Comparison of ENCODE assay signal across 21 mouse cellular contexts in the genomic region with DNA sequence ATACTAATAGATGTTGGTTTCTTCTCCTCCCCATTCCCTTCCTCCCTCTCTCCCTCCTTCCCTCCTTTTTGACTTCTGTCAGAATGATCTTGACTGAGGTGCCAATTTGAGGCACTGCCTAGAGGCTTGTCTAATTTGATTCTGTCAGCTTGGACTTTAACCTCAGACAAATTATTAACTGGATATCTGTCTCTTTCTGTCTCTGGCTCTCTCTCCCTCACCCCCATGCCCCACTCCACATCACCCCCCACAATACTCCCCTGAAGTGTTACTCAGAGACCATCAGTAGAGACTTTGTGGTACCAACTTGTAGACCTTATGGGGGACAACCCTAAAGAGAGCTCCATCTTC. TPM values are rescaled to one million over a fixed set of nuclear protein-coding genes. Genes with fewer than 3 reads are reported as not detected.
DNase-seq lines count a peak whose midpoint lies in the region; ATAC-seq and TF ChIP-seq lines count a peak whose summit lies in the region.
"Had no signal": no experiment of that assay in that cellular context is flagged by ENCODE, and none has a peak within 500 bp of the region (broad histone marks: within the 10 kb centered on the region; RNA-seq: fewer than 3 reads in every experiment).

No protein-coding gene starts in this region.

- H3K4me2 ChIP-seq in heart, embryonic 15.5 days, result peak overlapping the region; percentile 46
- H3K4me2 ChIP-seq in CH12.LX (ENCODE audit: insufficient read depth, low read depth, poor library complexity, severe bottlenecking), result peak overlapping the region; percentile 9; the same call in 1 of the 2 replicates
- peak overlapping the region; percentile 39 for H3K4me2 ChIP-seq in liver, embryonic 13.5 days
- no peak overlapping the region for H3K4me2 ChIP-seq in forebrain, postnatal 0 days (ENCODE audit: low read depth)
- H3K4me2 ChIP-seq: embryonic facial prominence, embryonic 15.5 days; forebrain, embryonic 15.5 days had no signal

- DNase-seq in heart, postnatal 4 days, result no peak
- no peak for DNase-seq in CH12.LX (ENCODE audit: extremely low read depth)
- no peak for DNase-seq in liver, embryonic 13.5 days
- no peak for DNase-seq in forebrain, postnatal 0 days
- DNase-seq in thymus, postnatal 14 days, result no peak
- DNase-seq: adrenal gland, adult 2 months; cerebellum, adult 2 months had no signal

- no peak overlapping the region for H3K4me3 ChIP-seq in heart, embryonic 15.5 days
- no peak overlapping the region for H3K4me3 ChIP-seq in CH12.LX (replicated peaks in 1 of 3; ENCODE audit: low read depth in 2 of 3, low read length in 2 of 3, poor library complexity in 1 of 3)
- peak overlapping the region; percentile 70 for H3K4me3 ChIP-seq in erythroblast, embryonic 14.5 days (replicated peaks)
- H3K4me3 ChIP-seq in liver, embryonic 13.5 days (replicated peaks), result no peak overlapping the region
- H3K4me3 ChIP-seq in forebrain, postnatal 0 days (ENCODE audit: low read depth, low read length), result no peak overlapping the region
- H3K4me3 ChIP-seq: embryonic facial prominence, embryonic 15.5 days; forebrain, embryonic 15.5 days had no signal

- no peak for TF ChIP-seq RAD21 in CH12.LX (IDR thresholded peaks at IDR 0.05; ENCODE audit: low read depth, low read length)

- no peak for TF ChIP-seq POLR2A in CH12.LX (IDR thresholded peaks at IDR 0.05; ENCODE audit: low read depth, low read length)

- H3K9ac ChIP-seq in heart, embryonic 15.5 days, result no peak overlapping the region
- no peak overlapping the region for H3K9ac ChIP-seq in CH12.LX (ENCODE audit: insufficient read depth, low read depth)
- H3K9ac ChIP-seq in liver, embryonic 13.5 days, result peak overlapping the region; percentile 46; the same call in 1 of the 2 replicates
- H3K9ac ChIP-seq in forebrain, postnatal 0 days, result no peak overlapping the region
- H3K9ac ChIP-seq: embryonic facial prominence, embryonic 15.5 days; forebrain, embryonic 15.5 days had no signal

- in situ Hi-C loops in CH12.LX (cut with MboI; ENCODE audit: low pct_ligation_motif_present, low pct_unique_long_range_greater_than_20kb, low sequenced_read_pairs), result loop anchor here (25.0 kb wide), 1 partner anchor 263 kb away; no protein-coding TSS in a partner anchor

- H3K27ac ChIP-seq in heart, embryonic 15.5 days, result peak overlapping the region; percentile 89
- no peak overlapping the region for H3K27ac ChIP-seq in CH12.LX (ENCODE audit: insufficient read depth, low read depth)
- peak overlapping the region; percentile 100 for H3K27ac ChIP-seq in liver, embryonic 13.5 days
- H3K27ac ChIP-seq in forebrain, postnatal 0 days (ENCODE audit: low read depth, low read length), result no peak overlapping the region
- H3K27ac ChIP-seq: embryonic facial prominence, embryonic 15.5 days; forebrain, embryonic 15.5 days; hindbrain, postnatal 0 days had no signal

- no peak for TF ChIP-seq CTCF in CH12.LX (conservative IDR thresholded peaks at IDR 0.05 in 1 of 2, IDR thresholded peaks at IDR 0.05 in 1 of 2; ENCODE audit: low read depth in 2 of 2, low read length in 2 of 2)
- TF ChIP-seq CTCF in forebrain, postnatal 0 days (IDR thresholded peaks at IDR 0.05; ENCODE audit: low read depth), result no peak

- no peaks in the 10 kb centered on the region for H3K27me3 ChIP-seq in heart, embryonic 15.5 days
- peaks cover 7% of the 10 kb centered on the region for H3K27me3 ChIP-seq in CH12.LX (replicated peaks)
- no peaks in the 10 kb centered on the region for H3K27me3 ChIP-seq in erythroblast, embryonic 14.5 days (ENCODE audit: control insufficient read depth)
- H3K27me3 ChIP-seq in liver, embryonic 13.5 days, result no peaks in the 10 kb centered on the region
- no peaks in the 10 kb centered on the region for H3K27me3 ChIP-seq in forebrain, postnatal 0 days (ENCODE audit: insufficient read depth, low read length)
- H3K27me3 ChIP-seq: embryonic facial prominence, embryonic 15.5 days; forebrain, embryonic 15.5 days had no signal

- dilution Hi-C loops in CH12.LX (cut with MboI; ENCODE audit: extremely low pct_ligation_motif_present, extremely low pct_unique_long_range_greater_than_20kb, low sequenced_read_pairs), result no loop called here

- no peaks in the 10 kb centered on the region for H3K9me3 ChIP-seq in heart, embryonic 15.5 days (replicated peaks)
- no peaks in the 10 kb centered on the region for H3K9me3 ChIP-seq in CH12.LX (replicated peaks; ENCODE audit: low read length)
- no peaks in the 10 kb centered on the region for H3K9me3 ChIP-seq in erythroblast, embryonic 14.5 days (ENCODE audit: control insufficient read depth, low read length)
- no peaks in the 10 kb centered on the region for H3K9me3 ChIP-seq in liver, embryonic 13.5 days (replicated peaks)
- no peaks in the 10 kb centered on the region for H3K9me3 ChIP-seq in forebrain, postnatal 0 days (ENCODE audit: low read length)
- H3K9me3 ChIP-seq: embryonic facial prominence, embryonic 15.5 days; forebrain, embryonic 15.5 days had no signal

- no peaks in the 10 kb centered on the region for H3K36me3 ChIP-seq in heart, embryonic 15.5 days
- no peaks in the 10 kb centered on the region for H3K36me3 ChIP-seq in CH12.LX (replicated peaks in 1 of 2; ENCODE audit: control insufficient read depth in 1 of 2, insufficient read depth in 1 of 2, low read length in 1 of 2)
- peaks cover 35% of the 10 kb centered on the region for H3K36me3 ChIP-seq in erythroblast, embryonic 14.5 days (ENCODE audit: control insufficient read depth)
- H3K36me3 ChIP-seq in liver, embryonic 13.5 days, result peaks cover 22% of the 10 kb centered on the region
- H3K36me3 ChIP-seq in forebrain, postnatal 0 days (ENCODE audit: insufficient read depth), result no peaks in the 10 kb centered on the region
- H3K36me3 ChIP-seq: embryonic facial prominence, embryonic 15.5 days; forebrain, embryonic 15.5 days had no signal

- ATAC-seq in heart, embryonic 15.5 days (replicated peaks; ENCODE audit: insufficient number of reproducible peaks, insufficient read depth, low FRiP score, low read depth), result no peak
- ATAC-seq in liver, embryonic 13.5 days (ENCODE audit: low read depth), result peak; percentile 47
- ATAC-seq in forebrain, postnatal 0 days, result no peak
- ATAC-seq: forebrain, embryonic 15.5 days; hindbrain, postnatal 0 days had no signal

- H3K79me2 ChIP-seq in CH12.LX (replicated peaks; ENCODE audit: control insufficient read depth, extremely low read depth, insufficient read depth, poor library complexity, severe bottlenecking), result no peaks in the 10 kb centered on the region

- H3K4me1 ChIP-seq in heart, embryonic 15.5 days (replicated peaks), result peaks cover 26% of the 10 kb centered on the region
- peaks cover 0 to 7% of the 10 kb centered on the region in 2 experiments; a peak in 2 of 4 replicates for H3K4me1 ChIP-seq in CH12.LX (ENCODE audit: control insufficient read depth in 1 of 2, insufficient read depth in 2 of 2)
- peaks cover 50% of the 10 kb centered on the region for H3K4me1 ChIP-seq in erythroblast, embryonic 14.5 days (ENCODE audit: control insufficient read depth)
- H3K4me1 ChIP-seq in liver, embryonic 13.5 days (replicated peaks), result peaks cover 54% of the 10 kb centered on the region
- H3K4me1 ChIP-seq in forebrain, postnatal 0 days (ENCODE audit: insufficient read depth), result no peaks in the 10 kb centered on the region
- H3K4me1 ChIP-seq: embryonic facial prominence, embryonic 15.5 days; forebrain, embryonic 15.5 days had no signal

- no peak for TF ChIP-seq EP300 in CH12.LX (IDR thresholded peaks at IDR 0.05; ENCODE audit: low read length)

TF ChIP-seq in CH12.LX, 34 proteins besides CTCF, POLR2A, EP300 and RAD21 (continues in another document):
- no peak for TF ChIP-seq USF1 (IDR thresholded peaks at IDR 0.05; ENCODE audit: low read depth, low read length)
- TF ChIP-seq CHD1 (IDR thresholded peaks at IDR 0.05; ENCODE audit: low read depth, low read length), result no peak
- no peak for TF ChIP-seq SMC3 (IDR thresholded peaks at IDR 0.05; ENCODE audit: low read depth, low read length)
- TF ChIP-seq E2F4 (IDR thresholded peaks at IDR 0.05; ENCODE audit: insufficient replicate concordance, low read depth, low read length), result no peak
- TF ChIP-seq NELFE (IDR thresholded peaks at IDR 0.05; ENCODE audit: low read depth, low read length), result no peak
- no peak for TF ChIP-seq ELF1 (IDR thresholded peaks at IDR 0.05; ENCODE audit: low read depth, low read length)
- TF ChIP-seq ZC3H11A (IDR thresholded peaks at IDR 0.05; ENCODE audit: low read depth, low read length), result no peak
- TF ChIP-seq KAT2A (IDR thresholded peaks at IDR 0.05; ENCODE audit: insufficient replicate concordance, low read length), result no peak

RNA-seq across cellular contexts. Expression of a gene that starts 0.3 kb away (rescaled TPM):
- polyA plus RNA-seq in heart, embryonic 15.5 days (2015; fragmentation: Nextera tagmentation; extraction: Ambion mirVana), result 41.7 and 44.9 TPM in 2 replicates
- 10 to 100 TPM; 42.9 to 48.2 TPM for total RNA-seq in heart, postnatal 4 days (2021)
- total RNA-seq in CH12.LX (2012; rRNA removed) (2.9 and 3.8 TPM in 2 replicates), CH12.LX (2014; rRNA removed) (3.2 and 3.4 TPM in 2 replicates)
- 3.5 and 6.3 TPM in 2 replicates for polyA plus RNA-seq in CH12.LX (2012; ENCODE audit: insufficient read length, low read depth)
- 1.5 and 1.9 TPM in 2 replicates for polyA plus RNA-seq in erythroblast, embryonic 14.5 days (2012)
- 51.3 and 55.5 TPM in 2 replicates for polyA plus RNA-seq in liver, embryonic 13.5 days (2015; fragmentation: Nextera tagmentation; extraction: Ambion mirVana)
- total RNA-seq in forebrain, postnatal 0 days (2014; rRNA removed), result 61.9 and 66.9 TPM in 2 replicates
- polyA plus RNA-seq in forebrain, postnatal 0 days (2015; fragmentation: Nextera tagmentation; extraction: Ambion mirVana), result 40.3 and 59.6 TPM in 2 replicates

RNA-seq across cellular contexts. Expression of a gene that starts 25.1 kb away (rescaled TPM):
- 37.8 and 45.5 TPM in 2 replicates for polyA plus RNA-seq in heart, embryonic 15.5 days (2015; fragmentation: Nextera tagmentation; extraction: Ambion mirVana)
- 10 to 100 TPM; 65.4 to 65.5 TPM for total RNA-seq in heart, postnatal 4 days (2021)
- 728 and 973 TPM in 2 replicates for total RNA-seq in CH12.LX (2012; rRNA removed)
- 368 and 406 TPM in 2 replicates for total RNA-seq in CH12.LX (2014; rRNA removed)
- 116 and 236 TPM in 2 replicates for polyA plus RNA-seq in CH12.LX (2012; ENCODE audit: insufficient read length, low read depth)
- polyA plus RNA-seq in erythroblast, embryonic 14.5 days (2012), result 13.2 and 13.5 TPM in 2 replicates
- polyA plus RNA-seq in liver, embryonic 13.5 days (2015; fragmentation: Nextera tagmentation; extraction: Ambion mirVana), result 48.8 and 51.9 TPM in 2 replicates
- 195 and 203 TPM in 2 replicates for total RNA-seq in forebrain, postnatal 0 days (2014; rRNA removed)
- 65.7 and 74.2 TPM in 2 replicates for polyA plus RNA-seq in forebrain, postnatal 0 days (2015; fragmentation: Nextera tagmentation; extraction: Ambion mirVana)

RNA-seq across cellular contexts. Expression of a gene that starts 45.3 kb away (rescaled TPM):
- polyA plus RNA-seq in heart, embryonic 15.5 days (2015; fragmentation: Nextera tagmentation; extraction: Ambion mirVana), result 0.21 and 0.22 TPM in 2 replicates
- not detected for total RNA-seq in heart, postnatal 4 days (2021)
- total RNA-seq in CH12.LX (2012; rRNA removed), result not detected in 2 replicates
- not detected in 2 replicates for total RNA-seq in CH12.LX (2014; rRNA removed)
- not detected in 2 replicates for polyA plus RNA-seq in CH12.LX (2012; ENCODE audit: insufficient read length, low read depth)
- polyA plus RNA-seq in erythroblast, embryonic 14.5 days (2012), result not detected in 2 replicates
- polyA plus RNA-seq in liver, embryonic 13.5 days (2015; fragmentation: Nextera tagmentation; extraction: Ambion mirVana), result 0.09 and 0.10 TPM in 2 replicates
- total RNA-seq in forebrain, postnatal 0 days (2014; rRNA removed), result not detected in 2 replicates
- not detected in 2 replicates for polyA plus RNA-seq in forebrain, postnatal 0 days (2015; fragmentation: Nextera tagmentation; extraction: Ambion mirVana)
- total RNA-seq: adrenal gland, adult 2 months; common myeloid progenitor, adult 5-6 weeks; gastrocnemius, adult 18-20 months; granulocyte monocyte progenitor cell, adult 5-6 weeks; hindbrain, postnatal 0 days; layer of hippocampus, adult 8-10 months; left cerebral cortex, adult 2 months; megakaryocyte-erythroid progenitor cell, adult 5-6 weeks; MEL; monocyte, adult 5-6 weeks had no signal
- polyA plus RNA-seq: adrenal gland, adult 2 months; brain, embryonic 14.5 days; cerebellum, adult 2 months had no signal

Comparison
In these comparisons a context has a peak if more than half of its experiments do, and no peak if none do; other contexts are left out.
1. H3K27ac ChIP-seq: peak in heart, embryonic 15.5 days (single experiment) and liver, embryonic 13.5 days (single experiment); none in CH12.LX (single experiment) and forebrain, postnatal 0 days (single experiment).